Mouse (Mus musculus): ENCODE results near the gene Fam83g. TPM values are rescaled to one million over a fixed set of nuclear protein-coding genes. Genes with fewer than 3 reads are reported as not detected.

Fam83g gene
- polyA plus RNA-seq, 1 experiment from 2014 or later: 3.0 TPM

GRCm38 (mm10) chr11:61708928-61709327, 25.0 kb downstream of the Fam83g start:
- H3K9ac ChIP-seq (replicated peaks; ENCODE audit: low read length): no peak overlapping the region; the same call in 1 of the 2 replicates
- WGBS: 65% methylated on average over 3 of the region's 3 CpGs
- H3K4me1 ChIP-seq (ENCODE audit: insufficient read depth, low read length): no peaks in the 10 kb centered on the region
- no peaks in the 10 kb centered on the region for H3K9me3 ChIP-seq (ENCODE audit: low read length)
- no peak overlapping the region for H3K4me2 ChIP-seq (replicated peaks; ENCODE audit: low read depth, low read length)
- H3K36me3 ChIP-seq (ENCODE audit: insufficient read depth, low read length): no peaks in the 10 kb centered on the region
- H3K27me3 ChIP-seq (ENCODE audit: insufficient read depth, low read length): no peaks in the 10 kb centered on the region
- H3K4me3 ChIP-seq (ENCODE audit: low read length): no peak overlapping the region
- no peak overlapping the region for H3K27ac ChIP-seq (ENCODE audit: low read length)
- ATAC-seq (ENCODE audit: low FRiP score, low TSS enrichment): no peak

GRCm38 (mm10) chr11:61713157-61713855, 29.4 kb downstream of the Fam83g start:
- no peak overlapping the region for H3K4me2 ChIP-seq (replicated peaks; ENCODE audit: low read depth, low read length)
- no peaks in the 10 kb centered on the region for H3K27me3 ChIP-seq (ENCODE audit: insufficient read depth, low read length)
- no peak overlapping the region for H3K9ac ChIP-seq (replicated peaks; ENCODE audit: low read length)
- H3K4me3 ChIP-seq (ENCODE audit: low read length): no peak overlapping the region
- H3K36me3 ChIP-seq (ENCODE audit: insufficient read depth, low read length): no peaks in the 10 kb centered on the region
- no peak for ATAC-seq (ENCODE audit: low FRiP score, low TSS enrichment)
- no peaks in the 10 kb centered on the region for H3K9me3 ChIP-seq (ENCODE audit: low read length)
- 51% methylated on average over 15 of the region's 15 CpGs for WGBS
- no peaks in the 10 kb centered on the region for H3K4me1 ChIP-seq (ENCODE audit: insufficient read depth, low read length)
- no peak overlapping the region for H3K27ac ChIP-seq (ENCODE audit: low read length)

GRCm38 (mm10) chr11:61714346-61715117, 30.6 kb downstream of the Fam83g start:
- Histone ChIP-seq H3K4me3 (ENCODE audit: low read length) (no peak overlapping the region), H3K9me3 (ENCODE audit: low read length) (no peaks in the 10 kb centered on the region), H3K9ac (replicated peaks; ENCODE audit: low read length) (0 out of 2 replicates have a peak overlapping the region, but pooled peaks have one; percentile 33), H3K36me3 (ENCODE audit: insufficient read depth, low read length) (no peaks in the 10 kb centered on the region), H3K27me3 (ENCODE audit: insufficient read depth, low read length) (no peaks in the 10 kb centered on the region), H3K4me2 (replicated peaks; ENCODE audit: low read depth, low read length) (no peak overlapping the region), H3K4me1 (ENCODE audit: insufficient read depth, low read length) (no peaks in the 10 kb centered on the region), H3K27ac (ENCODE audit: low read length) (no peak overlapping the region)
- peak; percentile 73 for ATAC-seq (ENCODE audit: low FRiP score, low TSS enrichment)
- 48% methylated on average over 11 of the region's 11 CpGs for WGBS

GRCm38 (mm10) chr11:61715130-61715529, 31.2 kb downstream of the Fam83g start:
- Histone ChIP-seq H3K4me1 (ENCODE audit: insufficient read depth, low read length) (no peaks in the 10 kb centered on the region), H3K27ac (ENCODE audit: low read length) (no peak overlapping the region), H3K9ac (replicated peaks; ENCODE audit: low read length) (no peak overlapping the region), H3K27me3 (ENCODE audit: insufficient read depth, low read length) (no peaks in the 10 kb centered on the region), H3K4me3 (ENCODE audit: low read length) (no peak overlapping the region), H3K36me3 (ENCODE audit: insufficient read depth, low read length) (no peaks in the 10 kb centered on the region), H3K4me2 (replicated peaks; ENCODE audit: low read depth, low read length) (no peak overlapping the region), H3K9me3 (ENCODE audit: low read length) (no peaks in the 10 kb centered on the region)
- 65% methylated on average over 6 of the region's 6 CpGs for WGBS
- ATAC-seq (ENCODE audit: low FRiP score, low TSS enrichment): peak; percentile 17; the same call in 1 of the 2 replicates

GRCm38 (mm10) chr11:61717990-61718389, 34.1 kb downstream of the Fam83g start:
- WGBS: 64% methylated on average over 5 of the region's 5 CpGs

GRCm38 (mm10) chr11:61719387-61719786, 35.5 kb downstream of the Fam83g start:
- H3K4me1 ChIP-seq (ENCODE audit: insufficient read depth, low read length): no peaks in the 10 kb centered on the region
- H3K4me3 ChIP-seq (ENCODE audit: low read length): no peak overlapping the region
- no peak for ATAC-seq (ENCODE audit: low FRiP score, low TSS enrichment)
- H3K9me3 ChIP-seq (ENCODE audit: low read length): no peaks in the 10 kb centered on the region
- 26% methylated on average over 3 of the region's 3 CpGs for WGBS
- no peak overlapping the region for H3K4me2 ChIP-seq (replicated peaks; ENCODE audit: low read depth, low read length)
- H3K27ac ChIP-seq (ENCODE audit: low read length): no peak overlapping the region
- H3K36me3 ChIP-seq (ENCODE audit: insufficient read depth, low read length): no peaks in the 10 kb centered on the region
- no peaks in the 10 kb centered on the region for H3K27me3 ChIP-seq (ENCODE audit: insufficient read depth, low read length)
- no peak overlapping the region for H3K9ac ChIP-seq (replicated peaks; ENCODE audit: low read length)

More at GRCm38 (mm10) chr11:61717990-61718389, 34.1 kb downstream of the Fam83g start:
- Histone ChIP-seq H3K4me1 (ENCODE audit: insufficient read depth, low read length) (no peaks in the 10 kb centered on the region), H3K4me2 (replicated peaks; ENCODE audit: low read depth, low read length) (no peak overlapping the region), H3K9ac (replicated peaks; ENCODE audit: low read length) (no peak overlapping the region), H3K36me3 (ENCODE audit: insufficient read depth, low read length) (no peaks in the 10 kb centered on the region), H3K27me3 (ENCODE audit: insufficient read depth, low read length) (no peaks in the 10 kb centered on the region), H3K4me3 (ENCODE audit: low read length) (no peak overlapping the region), H3K9me3 (ENCODE audit: low read length) (no peaks in the 10 kb centered on the region), H3K27ac (ENCODE audit: low read length) (no peak overlapping the region)
- ATAC-seq (ENCODE audit: low FRiP score, low TSS enrichment): no peak

GRCm38 (mm10) chr11:61719826-61720225, 35.9 kb downstream of the Fam83g start:
- H3K27me3 ChIP-seq (ENCODE audit: insufficient read depth, low read length): no peaks in the 10 kb centered on the region
- no peak overlapping the region for H3K4me2 ChIP-seq (replicated peaks; ENCODE audit: low read depth, low read length)
- H3K9ac ChIP-seq (replicated peaks; ENCODE audit: low read length): no peak overlapping the region
- H3K4me3 ChIP-seq (ENCODE audit: low read length): no peak overlapping the region
- H3K9me3 ChIP-seq (ENCODE audit: low read length): no peaks in the 10 kb centered on the region
- no peak for ATAC-seq (ENCODE audit: low FRiP score, low TSS enrichment)
- no peak overlapping the region for H3K27ac ChIP-seq (ENCODE audit: low read length)
- 71% methylated on average over 8 of the region's 8 CpGs for WGBS
- H3K4me1 ChIP-seq (ENCODE audit: insufficient read depth, low read length): no peaks in the 10 kb centered on the region
- H3K36me3 ChIP-seq (ENCODE audit: insufficient read depth, low read length): no peaks in the 10 kb centered on the region

GRCm38 (mm10) chr11:61720636-61721035, 36.7 kb downstream of the Fam83g start, which contains the start of gene Slc5a10:
Gene Slc5a10 (minus strand): TSS chr11:61720826.
- H3K9me3 ChIP-seq (ENCODE audit: low read length): no peaks in the 10 kb centered on the region
- H3K4me3 ChIP-seq (ENCODE audit: low read length): no peak within 1 kb of the TSS
- no peaks in the 10 kb centered on the region for H3K27me3 ChIP-seq (ENCODE audit: insufficient read depth, low read length)
- H3K9ac ChIP-seq (replicated peaks; ENCODE audit: low read length): no peak within 1 kb of the TSS
- no peak within 1 kb of the TSS for H3K4me2 ChIP-seq (replicated peaks; ENCODE audit: low read depth, low read length)
- ATAC-seq (ENCODE audit: low FRiP score, low TSS enrichment): peak; percentile 49; the same call in 1 of the 2 replicates
- H3K36me3 ChIP-seq (ENCODE audit: insufficient read depth, low read length): no peaks in the 10 kb centered on the region
- no peaks in the 10 kb centered on the region for H3K4me1 ChIP-seq (ENCODE audit: insufficient read depth, low read length)
- WGBS: 63% methylated on average over 3 of the region's 3 CpGs
- H3K27ac ChIP-seq (ENCODE audit: low read length): peak within 1 kb of the TSS; percentile 33; the same call in 1 of the 2 replicates

- H3K4me2 ChIP-seq (replicated peaks; ENCODE audit: low read depth, low read length): no peak overlapping the region
- no peak overlapping the region for H3K4me3 ChIP-seq (ENCODE audit: low read length)
- 31% methylated on average over 5 of the region's 5 CpGs for WGBS
- H3K9ac ChIP-seq (replicated peaks; ENCODE audit: low read length): no peak overlapping the region
- H3K36me3 ChIP-seq (ENCODE audit: insufficient read depth, low read length): peaks cover 4% of the 10 kb centered on the region; the same call in 1 of the 2 replicates
- H3K27me3 ChIP-seq (ENCODE audit: insufficient read depth, low read length): no peaks in the 10 kb centered on the region
- no peak overlapping the region for H3K27ac ChIP-seq (ENCODE audit: low read length)
- ATAC-seq (ENCODE audit: low FRiP score, low TSS enrichment): peak; percentile 62; the same call in 1 of the 2 replicates
- no peaks in the 10 kb centered on the region for H3K9me3 ChIP-seq (ENCODE audit: low read length)
- no peaks in the 10 kb centered on the region for H3K4me1 ChIP-seq (ENCODE audit: insufficient read depth, low read length)
Observed at GRCm38 (mm10) chr11:61722077-61722476, 38.2 kb downstream of the Fam83g start.
